Mouse (Mus musculus): ENCODE results near the gene Fbln1.
"Not testable (repeated sequence)": the region's sequence is repeated elsewhere in the genome, so short reads cannot be mapped to it uniquely, and the experiment has no call there.

The Fbln1 gene

DNA sequence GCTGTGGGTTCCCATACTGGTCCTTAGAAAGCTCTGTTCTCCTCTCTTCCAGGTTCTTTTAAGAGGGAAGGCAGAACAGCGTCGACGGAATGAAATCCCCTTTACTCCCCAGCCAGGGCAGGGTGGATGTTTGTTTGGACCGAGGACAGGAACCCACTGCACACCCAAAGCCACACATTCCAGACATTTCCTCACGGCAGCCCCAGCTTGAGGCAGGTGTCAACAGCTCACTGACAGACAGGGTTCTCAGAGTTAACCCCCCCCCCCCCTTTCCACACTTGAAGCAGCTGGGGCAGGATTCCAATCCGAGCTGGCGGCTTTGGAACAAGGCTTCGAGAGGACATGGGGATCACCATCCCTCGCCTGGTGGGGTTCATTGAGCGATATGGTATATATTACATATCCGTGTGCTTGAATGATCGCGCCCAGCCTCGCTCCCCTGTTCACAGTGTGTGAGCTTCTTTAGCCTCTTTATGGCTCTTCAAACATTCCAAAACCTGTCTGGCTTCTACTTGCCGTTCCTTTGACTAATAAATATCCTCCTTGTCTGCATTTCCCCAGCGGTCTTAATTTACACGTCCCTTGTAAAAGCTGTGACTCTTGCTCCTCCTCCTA is 92.5 kb downstream of the Fbln1 start:
- DNase-seq = no peak

DNA sequence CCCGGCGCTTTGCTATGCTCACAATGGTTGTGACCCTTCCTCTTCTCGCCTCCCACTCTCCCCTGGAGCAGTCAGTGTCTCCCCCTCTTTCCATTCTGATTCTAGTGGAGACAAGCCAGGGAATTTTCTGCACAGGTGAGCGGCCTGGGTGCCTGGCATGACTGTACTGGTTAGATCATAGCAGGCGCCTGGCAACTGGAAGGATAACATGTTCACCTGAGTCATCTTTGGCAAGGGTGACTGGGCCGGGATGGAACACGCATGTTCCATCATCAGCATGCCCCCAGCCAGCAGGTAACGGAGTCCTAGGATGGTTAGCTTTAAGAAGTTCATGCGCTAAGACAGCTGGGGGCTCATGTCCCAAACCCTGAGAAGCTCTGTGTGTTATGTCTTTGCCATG is 93.2 kb downstream of the Fbln1 start:
- no peak for DNase-seq

GRCm38 (mm10) chr15:85303241-85303640 is 97.5 kb downstream of the Fbln1 start:
- no peak for DNase-seq

DNA sequence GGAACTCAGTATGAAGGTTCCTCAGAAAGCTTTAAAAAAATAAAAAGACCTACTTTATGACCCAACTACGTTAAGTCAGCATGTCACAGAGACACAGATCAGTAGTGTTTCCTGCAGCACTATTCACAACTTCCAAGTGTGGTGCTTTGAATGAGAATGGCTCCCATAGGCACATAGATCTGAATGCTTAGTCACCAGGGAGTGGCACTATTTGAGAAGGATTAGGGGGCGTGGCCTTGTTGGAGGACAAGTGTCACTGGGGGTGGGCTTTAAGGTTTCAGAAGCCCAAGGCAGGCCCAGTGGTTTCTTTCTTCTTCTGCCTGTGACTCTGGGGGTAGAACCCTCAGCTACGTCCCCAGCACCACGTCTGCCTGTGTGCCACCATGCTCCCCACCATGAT is 98.2 kb downstream of the Fbln1 start:
- DNase-seq = no peak

- DNase-seq = no peak
Measured at GRCm38 (mm10) chr15:85307061-85307660, 101.4 kb downstream of the Fbln1 start.

- no peak for DNase-seq
Measured at GRCm38 (mm10) chr15:85311058-85311657, 105.4 kb downstream of the Fbln1 start.

DNA sequence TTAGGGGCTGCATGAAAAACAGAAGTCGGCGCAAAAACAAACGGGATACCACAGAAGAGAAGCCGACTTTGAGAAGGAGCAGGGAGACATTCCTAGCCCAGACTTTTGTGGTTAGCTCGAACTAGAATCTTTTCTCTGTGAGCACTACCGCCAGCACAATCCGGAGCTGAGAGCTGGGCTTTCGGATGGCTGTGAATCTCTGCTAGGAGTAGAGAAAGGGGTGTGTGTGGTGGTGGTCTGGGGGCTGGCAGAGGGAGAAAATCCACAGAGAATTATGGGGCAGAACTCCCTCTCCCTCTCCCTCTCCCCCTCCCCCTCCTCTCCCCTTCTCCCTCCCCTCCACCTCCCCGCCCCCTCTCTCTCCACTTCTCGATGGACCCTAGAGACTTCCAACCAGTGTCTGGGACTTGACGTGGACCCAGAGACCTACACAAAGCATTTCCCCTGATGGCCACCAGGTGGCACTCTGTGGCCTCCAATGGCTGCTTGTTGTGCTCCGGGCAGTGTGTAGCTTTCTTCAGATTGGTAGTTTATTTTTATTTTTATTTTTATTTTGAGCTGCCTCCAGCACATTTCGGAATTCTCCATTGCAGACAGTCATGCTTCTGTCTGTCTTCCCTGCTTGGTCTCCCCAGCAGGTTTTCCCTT is 109.8 kb downstream of the Fbln1 start:
- peak; percentile 84 for DNase-seq

DNA sequence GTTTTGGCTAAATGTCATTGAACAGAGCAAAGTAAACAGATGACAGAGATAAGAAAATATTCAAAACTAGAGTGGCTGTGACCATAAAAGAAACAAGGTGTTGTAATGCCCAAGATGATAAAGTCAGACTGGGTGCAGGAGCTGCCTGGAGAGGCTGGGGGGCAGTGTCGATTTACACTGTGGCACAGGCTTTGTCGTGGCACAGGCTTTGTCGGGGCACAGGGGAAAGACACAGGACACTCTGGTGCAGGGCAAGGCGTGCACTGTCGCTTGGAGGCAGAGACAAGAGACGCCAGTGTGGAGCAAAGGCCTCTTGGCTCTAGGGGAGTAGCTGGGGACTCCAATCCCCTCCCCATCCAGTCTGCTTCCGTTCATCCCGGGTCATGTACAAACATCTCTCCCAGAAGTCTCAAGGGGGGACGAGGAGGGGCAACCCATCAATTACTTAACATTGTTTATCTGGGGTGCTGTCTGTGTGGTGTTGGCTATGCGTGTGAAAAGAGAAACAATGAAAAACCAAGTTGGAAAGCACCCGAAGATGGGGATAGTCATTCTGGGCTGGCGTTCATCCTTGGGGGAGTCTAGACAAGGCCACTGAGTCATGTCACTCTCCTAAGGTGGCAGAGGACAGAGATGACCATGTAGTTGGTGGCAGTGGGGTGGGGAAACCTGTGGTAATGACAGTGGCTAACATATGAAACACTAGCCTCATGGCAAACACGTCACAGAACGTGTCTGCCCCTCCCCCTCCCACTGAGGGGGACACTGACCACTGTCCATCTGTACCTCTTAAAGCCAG is 110.8 kb downstream of the Fbln1 start:
- DNase-seq = no peak

GRCm38 (mm10) chr15:85319924-85320668 is 114.3 kb downstream of the Fbln1 start:
- DNase-seq = no peak

DNA sequence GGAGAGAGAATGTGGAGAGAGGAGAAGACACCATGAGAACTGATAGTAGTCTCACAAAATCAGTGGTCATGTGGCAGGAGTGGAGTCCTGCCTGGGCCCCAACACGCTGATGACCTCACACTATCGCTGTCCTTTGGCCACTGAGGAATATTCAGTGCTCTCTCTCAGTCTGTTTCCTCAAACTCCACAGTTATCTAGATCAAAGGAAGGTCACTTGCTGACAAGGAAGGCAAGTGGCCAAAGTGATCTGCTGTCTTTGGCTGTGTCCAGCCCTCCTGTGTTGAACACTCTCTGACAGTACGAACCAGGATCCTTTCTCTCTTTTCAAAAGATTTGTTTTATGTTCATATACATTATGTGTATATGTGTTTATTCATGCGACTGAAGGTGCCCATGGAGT is 117.5 kb downstream of the Fbln1 start:
- no peak for DNase-seq

DNA sequence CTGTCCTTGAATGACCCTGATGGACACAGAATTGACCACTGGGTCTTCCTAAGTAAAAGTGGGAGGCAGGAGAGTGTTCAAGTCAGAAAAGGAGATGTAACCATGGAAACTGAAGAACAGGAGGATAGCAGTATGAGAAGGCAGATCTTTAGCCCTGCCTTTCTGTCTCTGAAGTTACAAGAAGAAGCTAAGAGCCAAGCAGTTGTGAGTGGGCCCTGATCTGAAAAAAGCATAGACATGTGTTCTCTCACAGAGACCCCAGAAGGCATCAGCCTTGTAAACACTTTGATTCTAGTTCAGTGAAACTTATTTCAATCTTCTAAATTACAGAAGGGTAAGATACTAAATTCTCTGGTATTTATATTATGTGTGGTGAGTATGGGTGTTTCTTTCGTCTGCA is 118.7 kb downstream of the Fbln1 start:
- no peak for DNase-seq

GRCm38 (mm10) chr15:85327808-85328207 is 122.1 kb downstream of the Fbln1 start:
- DNase-seq = no peak

GRCm38 (mm10) chr15:85328455-85328854 is 122.7 kb downstream of the Fbln1 start:
- DNase-seq = not testable (repeated sequence)

DNA sequence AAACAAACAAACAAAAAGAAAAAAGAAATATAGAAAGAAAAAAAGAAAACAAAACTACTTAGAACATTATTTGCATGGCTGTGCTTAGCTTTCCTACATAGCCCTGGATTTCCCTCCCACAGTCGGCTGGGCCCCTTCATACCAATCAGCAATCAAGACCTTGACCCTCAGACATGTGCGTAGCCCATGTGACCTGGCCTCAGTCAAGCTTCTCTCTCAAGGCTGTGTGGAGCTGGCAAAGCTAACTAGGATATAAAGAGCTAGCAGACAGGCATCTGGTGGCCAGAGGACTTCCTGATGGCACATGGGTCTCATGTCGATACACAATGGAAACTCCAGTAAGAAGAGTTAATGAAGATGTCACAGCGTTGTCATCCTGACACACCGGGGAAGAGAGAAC is 123.3 kb downstream of the Fbln1 start:
- DNase-seq = no peak

DNA sequence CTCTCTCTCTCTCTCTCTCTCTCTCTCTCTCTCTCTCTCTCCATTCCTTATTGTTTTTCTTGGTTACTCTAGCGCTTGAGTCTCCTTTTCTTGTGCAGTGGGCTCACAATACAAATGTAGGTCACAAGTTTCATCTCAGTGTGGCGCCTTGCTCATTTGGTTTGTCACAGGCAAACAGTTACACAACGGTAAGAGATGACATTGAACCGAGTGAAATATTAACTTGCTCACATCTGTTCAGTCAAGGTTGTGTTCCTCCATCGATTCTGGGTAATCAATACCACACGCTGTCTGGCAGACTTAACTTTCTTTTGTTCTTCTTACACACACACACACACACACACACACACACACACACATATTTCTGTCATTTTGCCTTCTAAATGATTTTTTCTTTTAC is 124.3 kb downstream of the Fbln1 start:
- no peak for DNase-seq

- DNase-seq = not testable (repeated sequence)
Measured at GRCm38 (mm10) chr15:85333511-85333910, 127.8 kb downstream of the Fbln1 start.

GRCm38 (mm10) chr15:85334234-85334633 is 128.5 kb downstream of the Fbln1 start:
- no peak for DNase-seq

- DNase-seq = no peak
Measured at GRCm38 (mm10) chr15:85335671-85336300, 130.0 kb downstream of the Fbln1 start, which contains the start of gene Atxn10. Atxn10 (plus strand) TSS chr15:85336245.
